Mouse (Mus musculus) megakaryocyte-erythroid progenitor cell, adult 5-6 weeks (primary cell): Measurements from ENCODE around the gene Heatr9. TPM values are rescaled to one million over a fixed set of nuclear protein-coding genes. Genes with fewer than 3 reads are reported as not detected.
A peak's percentile ranks its signal among the peaks of the same experiment; 100 is the strongest.

ENCODE experiments used
- ATAC-seq: replicated peaks from 2 replicates; pipeline ENCODE4 v1.8.0; 2016; ENCODE audit warnings: mild to moderate bottlenecking, inconsistent platforms; ENCODE audit not compliant: severe bottlenecking, poor library complexity, low FRiP score, low TSS enrichment
- total RNA-seq, 2 experiments: library from RNA; stranded (forward) in 1 of 2; stranded (reverse) in 1 of 2; fragments of 200-1000, 215-1000 nt in 1 of 2; fragments of >200 nt in 1 of 2; fragmentation: Nextera tagmentation in 1 of 2; gene quantifications; 2 replicates each; pipeline ENCODE4 v1.2.3; 2014 to 2017

Heatr9 gene
- total RNA-seq, 2 experiments from 2014 or later: not detected

- ATAC-seq: 0 out of 2 replicates have a peak, but pooled peaks have one; percentile 7
Observed at GRCm38 (mm10) chr11:83534609-83535423, 12.8 kb upstream of the Heatr9 start.

DNA sequence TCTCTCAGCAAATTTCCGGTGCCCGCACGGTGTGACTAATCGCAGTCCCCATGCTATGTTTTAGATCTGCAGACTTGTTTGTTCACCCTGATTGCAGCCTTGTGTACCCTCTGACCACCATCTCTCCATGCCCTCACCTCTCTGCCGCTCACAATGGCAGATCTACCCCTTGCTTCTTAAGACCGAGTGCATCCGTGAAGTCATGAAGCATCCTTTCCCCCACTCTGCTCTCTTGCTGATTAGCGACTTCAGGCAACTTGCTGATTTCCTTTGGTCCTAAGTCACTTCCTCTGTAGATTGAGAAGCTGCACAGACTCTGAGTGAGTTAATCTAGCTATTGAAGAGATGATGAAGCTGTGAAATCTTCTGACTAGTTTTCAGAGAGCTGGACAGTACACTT is 12.2 kb upstream of the Heatr9 start:
- ATAC-seq: no peak

DNA sequence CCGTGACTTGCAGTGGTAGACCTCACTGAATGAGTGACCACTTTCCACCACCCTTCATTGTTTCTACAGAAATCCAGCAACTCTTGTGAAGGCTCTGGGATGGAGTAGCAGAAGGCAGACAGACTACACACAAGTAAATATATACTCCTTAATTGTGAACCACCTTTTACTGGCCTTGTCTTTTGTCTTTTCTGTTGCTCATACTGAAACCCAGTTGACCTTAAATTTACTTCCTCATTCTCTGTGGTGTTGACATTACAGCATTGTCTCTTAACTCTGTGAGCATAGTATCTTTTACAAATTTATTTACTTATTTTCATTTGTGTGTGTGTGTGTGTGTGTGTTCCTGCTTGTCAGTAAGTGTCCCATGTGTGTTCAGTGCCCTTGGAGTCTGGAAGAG is 11.2 kb upstream of the Heatr9 start:
- no peak for ATAC-seq

DNA sequence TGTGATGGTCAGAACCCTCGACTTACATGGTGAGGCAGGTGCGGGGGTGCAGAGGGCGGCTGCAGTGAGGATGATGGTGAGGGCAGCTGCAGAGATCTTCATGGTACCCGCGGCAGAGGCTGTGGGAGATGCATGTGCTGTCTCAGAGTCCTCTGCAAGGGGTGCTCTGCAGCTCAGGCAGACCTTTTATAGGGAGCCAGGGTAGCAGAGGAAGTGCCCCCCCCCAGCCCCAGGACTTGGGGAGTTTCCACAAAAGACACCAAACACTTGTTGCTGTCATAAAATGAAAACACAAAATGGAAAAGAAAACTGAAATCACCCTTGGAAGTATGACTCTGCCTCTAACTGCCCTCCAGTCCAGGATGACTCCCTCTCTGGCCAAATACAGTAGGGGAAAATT is 8.4 kb upstream of the Heatr9 start, which contains the start of gene Ccl5:
Gene Ccl5 (minus strand): TSS at position 159 of the 400 bp plus-strand sequence.
- no peak for ATAC-seq

DNA sequence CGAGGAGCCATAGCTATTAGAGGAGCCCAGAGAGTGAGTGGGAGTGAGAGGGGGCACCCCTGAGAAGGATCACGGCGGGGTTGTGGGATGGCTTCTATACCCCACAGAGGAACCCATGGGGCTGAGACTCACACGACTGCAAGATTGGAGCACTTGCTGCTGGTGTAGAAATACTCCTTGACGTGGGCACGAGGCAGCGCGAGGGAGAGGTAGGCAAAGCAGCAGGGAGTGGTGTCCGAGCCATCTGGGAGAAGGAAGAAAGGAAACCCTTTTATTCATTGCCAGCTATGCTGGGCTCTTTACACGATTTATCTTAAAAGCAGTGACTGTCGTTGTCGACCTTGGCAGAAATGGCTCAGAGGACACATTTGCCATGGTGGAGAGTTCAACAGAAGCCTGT is 7.0 kb upstream of the Heatr9 start:
- ATAC-seq: no peak

GRCm38 (mm10) chr11:83518371-83518770 is 3.6 kb downstream of the Heatr9 start:
- ATAC-seq: no peak

DNA sequence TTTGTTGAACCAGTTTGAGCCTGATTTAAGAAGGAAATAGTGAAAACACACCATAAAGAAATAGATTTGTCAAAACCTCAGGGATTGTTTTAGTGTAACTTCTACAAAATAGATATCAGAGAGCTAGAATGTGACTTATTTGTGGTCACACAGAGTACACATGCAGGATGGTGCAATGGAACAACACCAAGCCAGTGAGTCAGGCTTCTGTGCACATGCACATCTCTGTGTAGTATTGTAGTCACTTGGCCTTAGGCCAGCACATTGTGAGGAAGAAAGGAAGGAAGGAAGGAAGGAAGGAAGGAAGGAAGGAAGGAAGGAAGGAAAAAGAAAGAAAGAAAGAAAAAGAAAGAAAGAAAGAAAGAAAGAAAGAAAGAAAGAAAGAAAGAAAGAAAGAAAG is 4.8 kb downstream of the Heatr9 start:
- no peak for ATAC-seq

DNA sequence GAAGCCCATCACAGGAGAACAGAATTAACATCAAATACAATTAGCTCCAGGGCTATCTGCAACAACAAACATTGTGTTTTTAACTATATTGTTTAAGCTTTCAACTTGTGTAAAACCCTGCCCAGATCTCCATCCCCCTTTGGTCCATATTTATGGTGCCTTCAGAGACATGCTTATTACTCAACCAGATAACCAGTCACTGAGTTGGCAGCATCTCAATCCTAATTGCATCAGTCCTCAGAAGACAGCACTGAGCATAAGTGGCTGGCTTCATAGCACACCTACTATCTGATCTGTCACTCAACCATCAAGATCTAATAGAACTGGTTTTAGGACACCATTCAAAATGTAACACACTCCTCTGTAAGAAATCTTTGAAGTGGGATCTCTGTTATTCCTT is 12.5 kb downstream of the Heatr9 start:
- no peak for ATAC-seq

- ATAC-seq: no peak
Observed at GRCm38 (mm10) chr11:83504308-83504707, 17.7 kb downstream of the Heatr9 start.

DNA sequence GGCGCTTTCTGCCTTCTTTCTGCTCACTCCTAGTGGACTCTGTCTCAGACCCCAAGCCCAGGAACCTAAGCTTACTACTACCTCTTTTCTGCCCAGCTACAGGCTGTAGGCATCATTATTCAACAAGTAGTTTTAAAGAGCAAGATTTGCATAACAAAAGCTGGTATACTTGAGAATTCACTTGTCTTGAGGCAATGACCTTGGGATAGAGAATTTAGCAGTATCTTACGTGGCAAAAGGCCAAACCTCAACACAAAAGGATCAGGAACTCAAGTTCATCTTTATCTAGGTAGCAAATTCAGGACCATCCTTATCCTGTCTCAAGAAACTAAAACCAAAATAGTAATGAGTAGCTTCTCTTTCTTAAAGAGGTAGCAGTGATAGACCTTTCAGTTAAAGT is 26.4 kb downstream of the Heatr9 start:
- no peak for ATAC-seq

DNA sequence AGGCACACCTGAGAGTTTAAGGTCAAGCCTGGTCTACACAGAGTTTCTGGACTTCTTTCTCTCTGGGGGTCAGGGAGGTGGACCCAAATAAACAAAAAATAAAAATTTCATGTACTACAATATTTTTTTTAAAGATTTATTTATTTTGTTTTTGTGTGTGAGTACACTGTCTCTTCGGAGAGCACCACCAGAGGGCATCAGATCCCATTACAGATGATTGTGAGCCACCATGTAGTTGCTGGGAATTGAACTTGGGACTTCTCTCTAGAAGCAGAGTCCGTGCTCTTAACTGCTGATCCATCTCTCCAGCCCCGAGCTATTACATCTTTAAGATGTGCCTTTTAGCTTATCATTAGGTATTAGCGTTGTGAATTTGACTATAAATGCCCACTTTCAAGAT is 30.5 kb downstream of the Heatr9 start:
- ATAC-seq: no peak

- peak; percentile 39 for ATAC-seq
Observed at GRCm38 (mm10) chr11:83473235-83474016, 48.5 kb downstream of the Heatr9 start.

DNA sequence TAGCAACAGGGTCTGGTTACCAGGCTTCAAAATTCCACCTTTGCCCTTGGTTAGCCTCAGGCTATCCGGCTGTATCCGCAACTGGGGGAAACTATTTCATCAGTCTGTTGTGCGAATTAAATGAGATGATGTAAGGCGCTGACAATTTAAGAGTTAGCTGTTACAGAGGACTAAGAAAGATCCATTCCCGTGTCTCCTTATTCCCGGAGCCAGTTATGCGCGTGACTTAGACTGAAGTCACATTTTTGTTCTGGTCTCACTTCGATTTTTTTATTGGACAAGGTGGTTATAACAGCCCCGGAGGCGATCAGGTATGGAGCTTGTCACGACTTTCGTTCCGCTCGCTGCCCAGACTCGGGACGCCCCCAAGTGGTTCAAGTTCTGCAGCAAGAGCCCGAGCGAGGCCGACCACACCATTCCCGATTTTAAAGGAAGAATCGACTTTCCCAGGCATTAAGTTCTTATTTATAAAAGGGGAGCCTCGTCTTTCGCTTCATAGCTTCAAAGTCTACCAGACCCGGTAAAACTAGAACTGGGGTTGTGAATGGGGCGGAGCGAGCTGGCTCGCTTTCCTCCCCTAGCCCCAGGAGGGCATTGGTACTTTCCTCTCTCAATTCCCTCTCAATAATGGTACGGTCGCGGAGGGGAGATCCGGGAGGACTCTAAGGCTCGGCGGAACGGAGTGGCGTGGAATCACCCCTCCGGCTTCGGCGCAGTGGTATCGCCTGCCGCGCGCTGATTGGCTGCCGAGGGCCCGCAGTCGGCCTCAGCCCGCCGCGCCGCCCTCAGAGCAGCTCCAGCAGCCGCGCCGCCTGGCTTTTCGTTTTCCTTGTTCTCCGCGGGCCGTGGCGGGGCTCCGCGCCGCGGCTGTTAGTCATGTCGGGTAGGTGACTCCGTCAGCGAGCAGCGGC is 49.4 kb downstream of the Heatr9 start, which contains the start of gene Taf15:
Gene Taf15 (plus strand): TSS at position 763 of the 911 bp plus-strand sequence.
- ATAC-seq: peak; percentile 98

DNA sequence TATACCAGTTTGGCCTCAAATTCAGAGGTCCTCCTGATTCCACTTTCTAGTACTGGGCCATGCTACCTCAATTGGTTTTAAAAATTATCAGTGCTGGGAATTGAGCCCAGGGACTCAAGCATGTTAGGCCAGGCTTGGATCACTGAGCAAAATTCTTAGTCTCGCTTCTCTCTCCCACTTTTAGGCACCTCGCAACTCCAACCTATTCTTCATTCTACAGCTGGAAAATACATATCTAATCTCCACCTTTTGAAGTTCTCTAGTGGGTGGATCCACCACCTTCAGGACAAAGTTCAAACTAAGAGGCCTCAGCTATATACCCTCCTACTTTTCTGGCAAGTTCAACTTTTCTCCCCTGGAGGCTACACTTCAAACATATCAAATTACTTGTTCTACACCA is 50.2 kb downstream of the Heatr9 start:
- ATAC-seq: no peak

- no peak for ATAC-seq
Observed at GRCm38 (mm10) chr11:83468765-83469164, 53.2 kb downstream of the Heatr9 start.

- ATAC-seq: 0 out of 2 replicates have a peak, but pooled peaks have one; percentile 23
Observed at GRCm38 (mm10) chr11:83467120-83467652, 54.8 kb downstream of the Heatr9 start.

GRCm38 (mm10) chr11:83465976-83466375 is 56.0 kb downstream of the Heatr9 start:
- no peak for ATAC-seq

DNA sequence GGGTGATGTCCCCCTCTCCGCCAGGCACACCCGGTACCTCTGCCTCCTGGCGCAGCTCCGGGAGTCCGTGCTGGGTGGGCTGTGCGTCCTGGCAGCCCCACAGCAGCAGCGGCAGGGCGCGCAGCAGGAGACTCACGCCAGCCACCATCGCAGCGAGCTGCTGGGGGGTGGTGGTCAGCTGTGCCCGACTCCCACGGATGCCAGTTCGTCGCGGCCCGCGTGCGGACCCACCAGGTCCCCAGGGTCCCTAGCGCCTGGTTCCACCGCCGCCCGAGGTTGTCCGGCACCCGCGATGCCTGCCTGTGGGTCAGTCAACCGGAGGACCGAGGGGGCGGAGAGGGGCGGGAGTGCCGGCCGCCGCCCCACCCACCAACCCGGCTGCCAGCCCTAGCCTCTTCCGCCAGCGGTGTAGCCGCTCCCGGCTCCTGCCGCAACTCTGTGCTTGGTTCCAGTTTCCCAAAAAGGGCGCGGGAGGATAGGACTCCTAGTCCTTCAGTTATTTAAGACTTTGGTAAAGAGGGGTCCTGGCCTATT is 59.2 kb downstream of the Heatr9 start, which contains the start of gene Mmp28:
Gene Mmp28 (minus strand): TSS at position 361 of the 534 bp plus-strand sequence.
- peak; percentile 19; the same call in 1 of the 2 replicates for ATAC-seq
